Mouse (Mus musculus) lung, embryonic 15.5 days (tissue): ENCODE results near the gene Ugt1a8. TPM values are rescaled to one million over a fixed set of nuclear protein-coding genes. Genes with fewer than 3 reads are reported as not detected.

Source experiments
- ATAC-seq: fragments of 200-750 bp; cut with Nextera tagmentation; 2 replicates; pipeline ENCODE4 v1.8.0; 2017; ENCODE audit warnings: moderate number of reproducible peaks, borderline replicate concordance; ENCODE audit not compliant: low FRiP score, low TSS enrichment; ENCODE audit errors: extremely low read depth
- H3K27ac ChIP-seq: fragments of 300-500 bp; sonication (generic); 2 replicates; pipeline ENCODE4 v1.5.1; 2015; ENCODE audit warnings: moderate library complexity, mild to moderate bottlenecking, inconsistent platforms
- H3K27me3 ChIP-seq: fragments of 300-500 bp; sonication (generic); 2 replicates; pipeline ENCODE4 v1.6.1; 2015; ENCODE audit warnings: inconsistent platforms
- H3K36me3 ChIP-seq: fragments of 300-500 bp; sonication (generic); 2 replicates; pipeline ENCODE4 v1.6.1; 2015; ENCODE audit warnings: inconsistent platforms
- H3K4me1 ChIP-seq: fragments of 300-500 bp; sonication (generic); 2 replicates; pipeline ENCODE4 v1.6.1; 2015; ENCODE audit warnings: inconsistent platforms
- H3K4me2 ChIP-seq: fragments of 300-500 bp; sonication (generic); 2 replicates; pipeline ENCODE4 v1.6.1; 2015; ENCODE audit warnings: inconsistent platforms, mild to moderate bottlenecking, moderate library complexity
- H3K4me3 ChIP-seq: fragments of 300-500 bp; sonication (generic); 2 replicates; pipeline ENCODE4 v1.5.1; 2015; ENCODE audit warnings: mild to moderate bottlenecking, inconsistent platforms
- H3K9ac ChIP-seq: fragments of 300-500 bp; sonication (generic); 2 replicates; pipeline ENCODE4 v1.6.1; 2015; ENCODE audit warnings: inconsistent platforms
- H3K9me3 ChIP-seq: fragments of 300-500 bp; sonication (generic); 2 replicates; pipeline ENCODE4 v1.6.1; 2016; ENCODE audit warnings: inconsistent platforms
- WGBS: fragments of 180-500 bp; shearing (Covaris S2); methylation state at CpG from one replicate; pipeline ENCODE4 v1.1.7; 2015; 5-methylcytosine and 5-hydroxymethylcytosine counted together
- polyA plus RNA-seq: library from polyadenylated mRNA; unstranded; fragments of >200 nt; fragmentation: Nextera tagmentation; extraction: Ambion mirVana; gene quantifications from 2 replicates; pipeline ENCODE4 v1.2.1, GENCODE M21; 2015

The Ugt1a8 gene
- polyA plus RNA-seq, 1 experiment from 2014 or later, result not detected

DNA sequence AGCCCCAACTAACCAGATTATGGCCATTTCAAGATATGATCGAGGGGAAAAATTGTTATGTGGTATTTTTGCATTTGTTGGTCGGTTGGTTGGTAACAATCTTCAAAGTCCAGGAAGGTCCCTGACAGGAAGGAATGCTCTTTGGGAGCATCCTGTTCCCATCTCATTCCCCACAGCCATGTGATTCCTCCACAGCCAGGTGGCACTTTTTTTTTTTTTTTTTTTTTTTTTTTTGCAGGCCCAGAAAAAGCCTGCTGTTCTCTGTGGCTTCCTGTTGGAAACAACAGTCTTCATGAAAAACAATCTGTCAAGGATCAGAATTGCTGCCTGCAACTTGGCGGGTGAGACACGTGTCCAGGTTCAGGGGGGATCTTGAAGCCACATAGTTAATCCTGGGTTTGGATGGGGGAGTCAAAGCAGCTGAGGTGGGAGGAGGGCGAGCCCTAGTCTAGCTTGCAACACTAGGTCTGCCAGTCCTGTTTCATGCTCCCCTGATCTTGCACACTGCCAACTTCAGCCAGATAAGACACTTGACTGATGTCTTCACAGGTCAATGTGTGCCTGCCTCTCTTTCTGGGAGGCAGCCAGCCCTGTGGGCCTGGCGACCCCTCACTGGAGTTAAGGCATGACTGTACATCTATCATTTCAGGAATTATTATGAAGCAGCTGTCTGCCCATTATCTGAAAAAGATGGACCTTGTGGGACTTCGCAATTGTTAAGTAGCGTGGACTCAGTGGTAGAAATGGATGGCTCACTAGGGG, 171.4 kb downstream of the Ugt1a8 start:
- H3K4me3 ChIP-seq, result no peak overlapping the region
- no peak overlapping the region for H3K9ac ChIP-seq
- no peak overlapping the region for H3K27ac ChIP-seq
- H3K36me3 ChIP-seq, result peaks cover 44% of the 10 kb centered on the region
- H3K4me2 ChIP-seq, result no peak overlapping the region
- H3K27me3 ChIP-seq, result no peaks in the 10 kb centered on the region
- H3K4me1 ChIP-seq, result no peaks in the 10 kb centered on the region
- no peaks in the 10 kb centered on the region; the same call in 1 of the 2 replicates for H3K9me3 ChIP-seq
- ATAC-seq, result peak; percentile 2; the same call in 1 of the 2 replicates
- WGBS, result 58% methylated on average over 8 of the region's 8 CpGs

DNA sequence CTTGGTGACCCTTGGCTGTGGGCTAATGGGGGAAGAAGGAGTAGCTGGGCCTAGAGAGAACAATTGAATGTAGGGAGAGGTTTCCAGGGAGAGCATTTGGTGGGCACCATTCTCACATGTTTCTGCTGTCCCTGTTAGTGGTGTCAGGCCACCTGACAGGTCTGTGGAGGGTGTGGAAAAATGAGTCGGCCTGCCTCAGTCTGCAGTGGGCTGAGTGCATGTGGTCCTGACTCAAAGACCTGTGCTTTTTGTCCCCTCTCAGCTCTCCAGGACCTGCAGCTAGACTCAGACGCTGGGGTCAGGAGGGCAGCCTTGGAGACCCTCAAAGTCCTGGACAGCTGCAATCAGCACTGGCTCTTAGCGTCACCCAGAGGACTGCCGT, 172.0 kb downstream of the Ugt1a8 start:
- Histone ChIP-seq H3K27me3 (no peaks in the 10 kb centered on the region), H3K9ac (no peak overlapping the region), H3K4me1 (no peaks in the 10 kb centered on the region), H3K4me2 (no peak overlapping the region), H3K36me3 (peaks cover 50% of the 10 kb centered on the region), H3K4me3 (no peak overlapping the region), H3K9me3 (no peaks in the 10 kb centered on the region; the same call in 1 of the 2 replicates), H3K27ac (no peak overlapping the region)
- peak; percentile 2; the same call in 1 of the 2 replicates for ATAC-seq
- 68% methylated on average over 4 of the region's 4 CpGs for WGBS

DNA sequence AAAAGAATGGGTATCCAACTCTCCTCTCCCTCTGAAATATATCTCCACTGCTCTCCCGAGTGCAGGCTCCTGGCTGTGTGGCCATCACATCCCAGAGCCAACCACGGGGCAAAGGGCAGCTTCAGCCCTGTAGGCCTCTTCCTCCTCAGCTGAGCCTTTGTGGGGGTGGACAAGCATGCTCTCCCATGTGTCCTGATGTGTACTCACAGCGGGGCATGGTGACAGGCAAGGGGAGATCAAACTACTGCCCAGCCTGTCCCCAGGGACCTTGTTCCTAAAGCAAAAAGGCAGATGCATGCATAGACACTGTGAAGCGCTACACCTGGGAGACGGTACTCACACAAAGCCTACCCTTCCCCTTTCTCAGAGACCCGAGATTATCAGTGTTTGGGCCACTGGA, 172.5 kb downstream of the Ugt1a8 start:
- H3K36me3 ChIP-seq, result peaks cover 55% of the 10 kb centered on the region
- WGBS, result 72% methylated on average over 6 of the region's 6 CpGs
- ATAC-seq, result 0 out of 2 replicates have a peak, but pooled peaks have one; percentile 1

DNA sequence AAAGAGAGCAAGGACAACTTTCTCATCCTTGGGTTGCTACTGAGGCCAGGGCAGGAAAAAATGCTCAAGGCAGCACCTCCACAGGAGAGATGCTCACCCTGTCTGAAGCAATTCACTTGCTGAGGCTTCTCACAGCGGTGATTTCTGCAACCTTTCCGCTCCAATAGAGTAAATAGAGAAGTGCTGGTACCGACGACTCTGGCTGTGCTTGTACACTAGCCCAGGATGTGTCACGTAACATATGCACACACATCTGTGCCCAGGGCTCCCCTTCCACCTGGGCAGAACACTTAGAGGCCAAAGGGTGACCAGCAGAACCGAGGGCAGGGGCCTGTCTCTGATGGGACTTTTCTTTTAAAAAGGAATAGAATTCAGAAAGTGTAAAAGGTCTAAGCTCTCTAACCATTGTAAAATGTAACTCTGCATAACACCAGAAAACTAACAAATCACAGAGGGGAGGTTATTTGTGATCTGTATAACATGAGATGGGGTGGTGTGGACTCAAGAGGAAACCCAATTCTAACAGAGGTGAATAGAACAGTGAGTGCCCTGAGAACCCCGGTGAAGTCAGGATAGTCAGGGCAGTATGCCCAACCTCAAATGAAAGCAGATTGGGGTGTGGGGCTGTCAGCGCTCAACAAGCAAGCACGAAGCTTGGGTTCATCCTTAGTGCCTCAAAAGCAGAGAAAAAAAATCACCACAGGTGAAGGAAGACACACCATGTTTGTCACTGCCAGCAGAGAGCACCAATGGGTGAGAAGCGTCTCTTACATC, 173.2 kb downstream of the Ugt1a8 start:
- no peak overlapping the region for H3K4me2 ChIP-seq
- H3K27ac ChIP-seq, result no peak overlapping the region
- H3K9ac ChIP-seq, result no peak overlapping the region
- H3K4me3 ChIP-seq, result no peak overlapping the region
- ATAC-seq, result no peak
- 78% methylated on average over 10 of the region's 10 CpGs for WGBS
- H3K4me1 ChIP-seq, result no peaks in the 10 kb centered on the region
- no peaks in the 10 kb centered on the region for H3K27me3 ChIP-seq
- peaks cover 61% of the 10 kb centered on the region for H3K36me3 ChIP-seq
- H3K9me3 ChIP-seq, result no peaks in the 10 kb centered on the region

More for the DNA sequence above, 172.5 kb downstream of the Ugt1a8 start:
- H3K9me3 ChIP-seq, result no peaks in the 10 kb centered on the region
- no peaks in the 10 kb centered on the region for H3K4me1 ChIP-seq
- H3K4me3 ChIP-seq, result no peak overlapping the region
- H3K9ac ChIP-seq, result no peak overlapping the region
- H3K27me3 ChIP-seq, result no peaks in the 10 kb centered on the region
- no peak overlapping the region for H3K27ac ChIP-seq
- no peak overlapping the region for H3K4me2 ChIP-seq

DNA sequence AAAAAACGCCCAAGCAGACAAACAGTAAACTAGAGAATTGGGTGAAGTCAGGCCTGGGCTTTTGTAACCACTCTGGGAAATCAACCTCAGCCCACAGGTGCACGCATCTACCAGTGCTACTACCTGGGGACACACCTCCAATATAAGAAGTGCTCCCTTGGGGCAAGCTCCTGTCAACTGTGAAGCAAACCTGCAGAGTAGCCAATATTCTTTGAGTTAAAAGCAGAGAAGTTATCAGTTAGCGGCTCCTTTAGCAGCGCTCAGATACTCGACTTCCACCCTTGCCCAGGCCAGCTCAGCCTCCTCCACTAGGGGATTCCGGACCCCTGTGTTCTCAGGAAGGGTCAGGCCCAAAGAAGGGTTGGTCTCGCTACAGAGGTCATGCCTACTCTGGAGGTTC, 174.1 kb downstream of the Ugt1a8 start:
- no peaks in the 10 kb centered on the region for H3K4me1 ChIP-seq
- H3K36me3 ChIP-seq, result peaks cover 71% of the 10 kb centered on the region
- H3K9ac ChIP-seq, result no peak overlapping the region
- H3K4me2 ChIP-seq, result no peak overlapping the region
- H3K4me3 ChIP-seq, result no peak overlapping the region
- 85% methylated on average over 7 of the region's 7 CpGs for WGBS
- no peak overlapping the region for H3K27ac ChIP-seq
- H3K9me3 ChIP-seq, result no peaks in the 10 kb centered on the region
- no peaks in the 10 kb centered on the region for H3K27me3 ChIP-seq
- no peak for ATAC-seq

DNA sequence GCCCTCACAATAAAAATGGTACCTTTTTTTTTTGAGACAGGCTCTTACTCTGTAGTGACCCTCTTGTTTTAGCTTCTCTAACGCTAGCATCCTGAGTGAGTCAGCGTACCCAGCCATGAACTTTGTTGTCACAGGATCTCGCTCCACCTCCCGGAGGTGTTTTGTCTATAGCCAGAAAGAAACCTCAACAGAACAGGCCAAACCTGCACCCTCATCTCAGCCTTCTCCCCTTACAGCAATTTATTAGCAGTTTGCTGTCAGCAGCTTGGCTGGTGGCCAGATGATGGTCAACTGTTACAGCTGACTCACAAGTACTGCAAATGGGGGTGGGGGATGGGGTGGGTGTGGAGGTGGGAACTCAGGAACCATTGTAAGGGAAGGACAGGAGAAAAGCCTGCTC, 174.6 kb downstream of the Ugt1a8 start:
- H3K27ac ChIP-seq, result no peak overlapping the region
- no peaks in the 10 kb centered on the region for H3K4me1 ChIP-seq
- H3K9me3 ChIP-seq, result no peaks in the 10 kb centered on the region
- H3K4me2 ChIP-seq, result no peak overlapping the region
- 66% methylated on average over 4 of the region's 4 CpGs for WGBS
- H3K4me3 ChIP-seq, result no peak overlapping the region
- peaks cover 76% of the 10 kb centered on the region for H3K36me3 ChIP-seq
- no peaks in the 10 kb centered on the region for H3K27me3 ChIP-seq
- no peak for ATAC-seq
- no peak overlapping the region for H3K9ac ChIP-seq

DNA sequence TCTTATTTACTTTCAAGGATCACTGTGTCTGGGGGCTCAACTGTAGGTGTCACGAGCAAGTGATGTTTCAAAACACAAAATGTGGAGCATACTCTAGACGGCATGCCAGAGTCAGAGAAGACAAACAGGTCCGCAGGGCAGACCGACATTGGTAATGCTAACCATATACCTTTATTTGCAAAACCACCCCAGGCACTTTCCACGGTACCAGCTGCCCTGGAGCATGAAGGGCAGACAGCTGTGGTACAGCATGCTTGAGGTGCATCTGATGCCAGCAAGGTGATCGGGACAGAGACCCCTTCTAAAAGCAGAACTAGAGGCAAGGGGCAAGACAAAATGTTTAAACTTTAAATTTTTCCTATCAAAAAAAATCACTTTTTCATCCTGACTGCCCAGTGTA, 175.3 kb downstream of the Ugt1a8 start:
- no peaks in the 10 kb centered on the region for H3K9me3 ChIP-seq
- peaks cover 83% of the 10 kb centered on the region for H3K36me3 ChIP-seq
- ATAC-seq, result no peak
- H3K9ac ChIP-seq, result no peak overlapping the region
- H3K4me2 ChIP-seq, result no peak overlapping the region
- WGBS, result 72% methylated on average over 6 of the region's 6 CpGs
- no peak overlapping the region for H3K4me3 ChIP-seq
- no peak overlapping the region for H3K27ac ChIP-seq
- H3K4me1 ChIP-seq, result no peaks in the 10 kb centered on the region
- no peaks in the 10 kb centered on the region for H3K27me3 ChIP-seq

DNA sequence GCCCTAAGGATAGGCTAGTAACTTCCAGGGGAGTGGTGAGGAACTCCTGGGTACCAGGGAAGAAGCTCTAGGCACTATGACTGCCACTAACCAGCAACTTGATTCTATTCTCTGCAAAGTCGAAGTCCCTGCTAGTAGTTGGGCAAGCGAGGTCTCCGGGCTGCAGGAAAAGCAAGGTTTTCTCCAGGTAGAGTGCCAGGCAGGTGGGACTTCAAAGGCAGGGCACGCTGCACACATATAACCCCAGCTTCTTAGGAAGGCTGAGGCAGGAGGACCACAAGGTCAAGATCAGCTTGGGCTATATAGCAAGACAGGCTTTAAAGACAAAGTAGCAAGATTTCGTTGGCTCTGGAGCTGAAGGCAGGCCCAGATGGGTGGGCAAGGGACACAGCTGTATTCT, 176.2 kb downstream of the Ugt1a8 start:
- Histone ChIP-seq H3K36me3 (peaks cover 91% of the 10 kb centered on the region), H3K9ac (no peak overlapping the region), H3K27me3 (no peaks in the 10 kb centered on the region), H3K27ac (no peak overlapping the region), H3K4me1 (no peaks in the 10 kb centered on the region), H3K9me3 (no peaks in the 10 kb centered on the region), H3K4me2 (no peak overlapping the region), H3K4me3 (no peak overlapping the region)
- ATAC-seq, result no peak
- WGBS, result 90% methylated on average over 5 of the region's 5 CpGs

DNA sequence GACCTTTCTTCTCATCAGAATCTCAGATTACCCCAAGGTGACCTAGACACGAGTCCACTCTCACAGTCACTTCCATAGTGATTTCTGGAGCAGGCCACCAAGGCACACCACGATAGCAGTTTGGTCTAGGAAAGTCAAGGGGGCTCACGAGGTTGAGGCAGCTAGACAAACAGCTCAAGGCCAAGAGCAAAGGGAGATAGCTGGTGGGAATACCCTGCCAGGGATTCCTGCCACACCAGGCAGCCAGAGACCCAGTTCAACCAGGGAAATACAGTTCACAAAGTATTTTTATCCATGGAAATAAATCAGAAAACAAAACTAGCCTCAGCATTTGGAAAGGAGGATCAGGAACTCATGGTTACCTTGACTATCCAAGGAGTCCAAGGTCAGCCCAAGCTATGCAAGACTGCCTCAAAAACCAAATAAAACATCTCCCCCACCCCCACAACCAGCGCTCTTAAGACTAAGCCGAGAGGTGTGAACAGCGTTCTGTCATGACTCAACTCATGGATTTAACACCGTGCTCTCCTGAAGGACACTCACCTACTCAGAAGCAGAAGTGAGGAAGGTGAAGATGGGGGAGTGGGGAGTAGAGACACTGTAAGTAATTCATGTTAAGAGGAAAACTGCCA, 176.7 kb downstream of the Ugt1a8 start:
- no peak overlapping the region for H3K9ac ChIP-seq
- peaks cover 97% of the 10 kb centered on the region for H3K36me3 ChIP-seq
- H3K4me3 ChIP-seq, result no peak overlapping the region
- WGBS, result 82% methylated on average over 7 of the region's 7 CpGs
- H3K4me1 ChIP-seq, result no peaks in the 10 kb centered on the region
- ATAC-seq, result no peak
- no peak overlapping the region for H3K27ac ChIP-seq
- no peaks in the 10 kb centered on the region for H3K27me3 ChIP-seq
- H3K9me3 ChIP-seq, result no peaks in the 10 kb centered on the region
- H3K4me2 ChIP-seq, result no peak overlapping the region

DNA sequence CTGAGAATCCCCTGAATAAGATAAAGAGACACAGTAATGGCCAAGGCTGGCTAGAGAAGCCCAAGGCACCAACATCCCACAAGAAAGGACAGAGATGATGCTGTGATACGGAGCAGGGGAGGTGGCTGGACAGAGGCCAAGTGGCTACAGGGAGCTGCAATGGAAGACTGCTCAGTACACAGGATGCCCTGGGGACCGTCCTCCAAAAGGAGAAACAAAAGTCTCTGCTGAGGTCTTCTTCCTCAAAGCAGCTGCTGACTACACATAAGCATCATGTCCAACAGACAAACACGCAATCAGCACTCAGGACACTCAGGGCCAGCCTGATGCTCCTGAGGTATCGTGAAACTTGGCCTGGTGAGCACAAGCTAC, 177.2 kb downstream of the Ugt1a8 start:
- WGBS, result 79% methylated on average over 4 of the region's 4 CpGs
- Histone ChIP-seq H3K4me1 (no peaks in the 10 kb centered on the region), H3K4me2 (no peak overlapping the region), H3K9me3 (no peaks in the 10 kb centered on the region), H3K27me3 (no peaks in the 10 kb centered on the region), H3K27ac (no peak overlapping the region), H3K4me3 (no peak overlapping the region), H3K9ac (no peak overlapping the region), H3K36me3 (peaks cover 99% of the 10 kb centered on the region)
- ATAC-seq, result peak; percentile 1; the same call in 1 of the 2 replicates

DNA sequence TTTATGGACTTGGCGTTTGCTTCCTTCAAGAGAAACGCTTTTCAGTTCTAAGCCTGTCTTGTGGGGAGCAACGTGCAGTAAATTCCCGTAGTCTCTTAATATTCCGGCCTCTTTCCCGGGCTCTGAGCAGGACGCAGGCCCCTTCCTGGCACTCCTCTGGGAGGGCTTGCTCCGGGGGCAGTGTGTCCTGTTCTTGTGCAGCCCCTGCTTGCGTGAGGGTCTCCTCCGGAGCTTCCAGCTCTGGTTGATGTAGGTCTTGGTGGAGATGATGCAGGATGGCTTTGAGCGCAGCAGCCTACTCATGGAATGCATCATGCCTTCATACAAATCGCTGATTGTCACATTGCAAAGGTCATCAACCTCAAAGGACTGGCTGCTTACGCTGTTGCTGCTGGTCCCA, 178.5 kb downstream of the Ugt1a8 start:
- H3K4me2 ChIP-seq, result no peak overlapping the region
- H3K27ac ChIP-seq, result no peak overlapping the region
- no peak for ATAC-seq

DNA sequence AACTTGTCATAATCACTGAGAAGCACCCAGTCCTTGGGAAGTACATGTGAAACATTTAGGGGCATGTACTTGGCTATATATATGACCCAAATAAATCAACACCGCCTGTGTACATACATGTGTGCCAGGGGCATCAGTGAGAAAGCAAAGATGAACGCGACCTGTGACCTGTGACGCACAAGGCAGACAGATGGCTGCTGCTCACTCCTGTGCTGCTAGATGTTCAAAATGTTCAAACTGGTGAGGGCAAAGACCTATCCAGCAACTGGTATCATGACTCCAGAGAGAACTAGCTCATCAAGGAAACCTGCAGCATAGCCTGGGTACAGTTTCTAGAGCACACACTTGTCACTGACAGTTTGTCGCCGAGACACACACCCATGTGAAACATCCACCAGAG, 179.9 kb downstream of the Ugt1a8 start:
- H3K4me1 ChIP-seq, result no peaks in the 10 kb centered on the region
- no peak overlapping the region for H3K9ac ChIP-seq
- no peak overlapping the region for H3K27ac ChIP-seq
- no peak overlapping the region for H3K4me3 ChIP-seq
- no peak for ATAC-seq
- H3K36me3 ChIP-seq, result peaks cover 87% of the 10 kb centered on the region
- H3K4me2 ChIP-seq, result no peak overlapping the region
- WGBS, result 92% methylated on average over 6 of the region's 6 CpGs
- H3K27me3 ChIP-seq, result no peaks in the 10 kb centered on the region
- no peaks in the 10 kb centered on the region for H3K9me3 ChIP-seq

More for the DNA sequence above, 178.5 kb downstream of the Ugt1a8 start:
- no peaks in the 10 kb centered on the region for H3K4me1 ChIP-seq
- no peak overlapping the region for H3K4me3 ChIP-seq
- H3K9me3 ChIP-seq, result no peaks in the 10 kb centered on the region
- H3K27me3 ChIP-seq, result no peaks in the 10 kb centered on the region
- peaks cover 90% of the 10 kb centered on the region for H3K36me3 ChIP-seq
- H3K9ac ChIP-seq, result no peak overlapping the region
- 88% methylated on average over 13 of the region's 13 CpGs for WGBS
